Mouse (Mus musculus) lung, postnatal 14 days (tissue): ENCODE measurements around the gene Unc93a2.
"Not testable (repeated sequence)": the region's sequence is repeated elsewhere in the genome, so short reads cannot be mapped to it uniquely, and the experiment has no call there.

Source experiments
- DNase-seq: peaks from one replicate; pipeline ENCODE4 v3.0.0; 2021

The Unc93a2 gene

GRCm38 (mm10) chr17:7385364-7385763, at the start of gene Unc93a2:
Gene Unc93a2, minus strand, starts transcription at chr17:7385464.
- DNase-seq = not testable (repeated sequence)

DNA sequence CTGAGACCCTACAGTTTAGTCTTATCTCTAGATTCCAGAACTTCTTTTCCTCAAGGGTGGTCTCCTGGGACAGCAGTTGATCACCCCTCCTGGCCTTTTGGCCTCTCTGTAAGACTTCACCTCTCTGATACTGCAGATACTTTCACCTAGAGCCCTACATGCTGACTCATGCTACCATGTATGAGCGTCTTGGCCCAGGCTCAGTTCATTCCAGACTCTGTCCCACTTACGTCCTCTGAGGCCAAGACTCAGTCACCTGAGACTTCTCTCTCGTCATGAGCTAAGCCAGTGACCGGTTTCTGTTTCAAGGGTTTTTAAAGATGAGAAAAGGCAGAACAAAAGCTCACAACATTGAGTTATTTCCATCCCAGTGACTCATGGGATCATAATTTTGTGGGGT, 48.9 kb upstream of the Unc93a2 start:
- DNase-seq = not testable (repeated sequence)

GRCm38 (mm10) chr17:7430210-7430631, 45.0 kb upstream of the Unc93a2 start:
- peak; percentile 5 for DNase-seq

DNA sequence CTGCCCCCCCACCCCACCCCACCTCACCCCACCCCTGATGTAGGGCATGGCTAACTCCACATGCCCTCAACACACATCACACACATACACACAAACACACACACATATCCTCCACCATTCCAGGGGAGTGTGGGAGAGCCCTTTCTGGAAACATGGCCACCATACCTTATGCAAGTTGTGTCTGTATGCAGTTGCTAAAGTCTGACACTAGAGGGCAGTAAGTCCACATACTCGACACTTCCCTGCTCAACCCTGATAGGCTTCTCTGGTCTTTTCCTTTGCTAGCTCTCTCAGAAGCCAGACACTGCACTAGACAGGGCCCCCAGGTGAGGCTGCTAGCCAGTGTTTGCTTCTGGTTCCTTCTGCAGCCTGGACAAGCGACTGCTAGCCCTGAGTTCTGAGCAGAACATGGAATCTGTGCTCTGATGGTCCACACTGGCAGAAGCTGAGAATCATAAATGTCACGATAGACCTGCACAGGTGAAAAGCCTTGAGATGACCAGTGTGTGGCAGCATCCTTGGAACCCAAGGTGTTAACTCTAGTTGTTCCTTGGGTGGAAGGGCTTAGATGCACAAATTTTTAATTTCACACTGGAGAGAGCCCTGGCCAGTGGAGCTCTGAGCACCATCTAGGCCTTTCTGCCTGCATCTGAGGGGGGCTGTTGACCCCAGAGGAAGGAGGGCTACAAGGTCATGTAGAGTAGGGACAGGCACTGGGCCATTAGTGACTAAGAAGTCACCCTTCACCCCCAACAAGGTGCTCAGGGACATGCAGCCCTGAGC, 35.1 kb upstream of the Unc93a2 start:
- not testable (repeated sequence) for DNase-seq

DNA sequence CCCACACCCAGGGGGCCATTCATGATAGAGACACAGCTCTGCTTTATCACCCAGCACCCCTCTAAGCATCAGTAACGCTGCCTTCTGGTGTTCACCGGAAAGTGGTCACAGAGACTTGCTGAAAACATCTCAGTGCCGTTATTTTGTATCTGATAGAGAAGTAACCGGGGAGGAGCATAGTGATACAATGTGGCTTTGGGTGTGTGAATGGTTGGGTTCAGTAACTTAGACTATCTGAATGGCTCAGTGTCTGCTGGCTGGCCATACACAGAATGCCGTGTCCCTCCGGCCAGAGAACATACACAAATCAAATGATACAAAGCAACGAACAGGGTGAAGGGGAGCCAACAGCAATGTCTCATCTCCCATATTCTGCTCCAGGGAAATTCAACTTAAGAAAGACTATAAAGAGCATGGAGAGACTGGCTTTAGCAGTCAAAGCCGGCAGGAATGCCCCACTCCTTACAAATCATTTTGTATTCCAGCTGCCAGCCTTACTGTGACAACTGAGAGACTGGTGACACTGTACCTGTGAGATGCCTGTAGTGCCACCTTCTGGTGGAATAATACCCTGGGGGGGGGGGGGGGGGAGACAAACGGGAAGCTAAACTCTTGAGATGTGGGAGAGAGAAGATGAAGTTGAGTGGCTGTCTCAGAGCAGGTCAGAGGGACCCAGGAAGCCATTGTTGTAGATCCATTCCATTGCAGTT, 29.5 kb upstream of the Unc93a2 start:
- DNase-seq = not testable (repeated sequence)

DNA sequence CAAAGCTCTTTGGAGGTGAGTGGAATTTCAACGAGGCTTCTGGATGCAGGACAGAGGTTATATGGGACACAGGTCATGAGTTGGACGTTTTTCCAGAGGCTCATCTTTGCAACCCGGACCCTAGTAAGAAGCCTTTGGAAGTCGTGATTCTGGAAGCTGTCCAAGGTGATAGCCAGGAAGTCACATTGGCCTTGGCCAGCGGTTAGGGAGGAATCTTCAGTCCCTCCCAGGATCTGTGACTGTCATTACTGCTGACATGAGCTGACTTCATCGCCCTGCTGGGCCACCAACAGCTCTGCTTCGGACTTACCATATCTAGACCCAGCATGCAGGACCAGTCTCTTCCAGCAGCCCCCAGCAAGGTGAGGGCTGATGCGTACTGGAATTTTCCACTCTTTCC, 28.1 kb upstream of the Unc93a2 start:
- not testable (repeated sequence) for DNase-seq

DNA sequence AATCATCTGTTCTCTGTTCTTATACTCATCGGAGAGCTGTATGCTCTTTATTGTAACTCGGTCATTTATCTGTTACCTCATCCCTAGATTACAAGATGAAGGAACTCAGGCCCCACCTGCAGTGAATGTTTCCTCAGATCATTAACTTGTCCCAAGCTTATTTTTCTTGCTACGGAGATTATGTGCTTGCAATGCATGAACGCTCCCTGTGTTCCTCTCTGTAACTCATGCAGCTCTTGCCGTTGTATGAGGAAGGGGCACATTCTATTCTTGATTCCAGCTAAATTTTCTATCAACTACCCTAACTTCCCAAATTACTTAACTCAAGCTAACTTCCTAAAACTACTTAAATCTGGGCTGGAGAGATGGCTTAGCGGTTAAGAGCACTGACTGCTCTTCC, 14.5 kb upstream of the Unc93a2 start:
- DNase-seq = not testable (repeated sequence)

DNA sequence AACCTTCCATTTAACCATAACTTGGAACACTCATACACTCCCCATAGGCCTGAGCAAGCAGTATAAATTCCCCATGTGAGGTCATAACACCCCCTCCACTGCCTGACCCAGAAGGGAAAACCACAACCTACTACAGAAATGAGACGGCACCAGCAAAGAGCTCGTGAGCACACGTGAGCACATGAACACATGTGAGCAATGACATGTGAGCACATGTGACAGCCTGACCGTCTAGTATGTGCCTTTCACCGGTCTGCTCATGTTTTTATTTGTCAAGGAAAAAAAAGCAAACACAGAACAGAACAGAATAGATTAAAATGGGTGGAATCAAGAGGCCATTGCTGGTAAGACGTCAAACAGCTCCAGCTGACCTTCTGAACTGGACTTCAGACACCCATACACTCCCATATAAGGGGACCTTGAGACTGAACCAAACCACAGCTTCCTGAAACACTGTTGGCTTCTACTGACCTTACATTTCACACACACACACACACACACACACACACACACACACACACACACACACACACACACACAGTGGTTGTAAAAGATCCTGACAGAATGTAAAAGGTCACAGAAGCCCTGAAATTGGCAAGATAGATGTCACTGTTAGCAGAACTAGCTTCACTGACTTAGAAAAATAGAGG, 13.1 kb upstream of the Unc93a2 start:
- not testable (repeated sequence) for DNase-seq

DNA sequence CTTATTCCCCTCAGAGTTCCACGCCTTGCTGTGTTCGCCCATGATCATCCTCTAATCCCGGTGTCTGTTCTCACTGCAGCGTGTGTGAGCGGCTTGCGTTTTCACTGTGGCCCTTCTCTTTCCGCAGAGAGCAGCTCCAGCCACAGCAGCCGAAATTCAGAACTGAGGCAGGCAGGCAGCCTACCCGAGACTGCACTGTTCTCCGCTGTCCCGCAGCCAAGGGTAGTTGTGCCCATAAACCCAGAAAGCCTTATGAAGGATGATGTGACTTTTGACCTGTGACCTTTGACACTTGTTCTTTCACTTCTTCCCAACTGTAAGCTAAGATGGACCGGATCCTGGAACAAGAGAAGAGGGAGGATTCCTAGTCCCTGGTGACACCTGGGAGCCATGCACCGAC, 11.8 kb upstream of the Unc93a2 start:
- not testable (repeated sequence) for DNase-seq

GRCm38 (mm10) chr17:7396288-7396687, 11.0 kb upstream of the Unc93a2 start:
- DNase-seq = not testable (repeated sequence)

- not testable (repeated sequence) for DNase-seq
Observed at GRCm38 (mm10) chr17:7395671-7396070, 10.4 kb upstream of the Unc93a2 start.

DNA sequence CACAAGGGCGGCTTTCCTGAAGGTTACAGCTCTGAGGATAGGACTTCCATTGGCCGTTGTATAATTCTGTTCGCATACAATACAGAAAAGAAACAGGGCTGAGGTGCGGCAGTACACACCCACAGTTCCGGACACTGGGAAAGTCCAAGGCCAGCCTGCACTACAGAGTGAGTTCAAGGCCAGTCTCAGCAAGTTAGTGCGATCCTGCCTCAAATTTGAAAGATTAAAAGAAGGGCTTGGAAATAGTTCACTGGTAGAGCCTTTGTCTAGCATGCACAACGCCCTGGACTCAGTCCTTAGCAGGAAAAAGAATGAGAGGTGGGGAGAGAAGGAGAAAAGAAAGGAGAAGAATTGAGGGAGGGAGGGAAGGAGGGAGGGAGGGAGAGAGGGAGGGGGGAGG, 9.9 kb upstream of the Unc93a2 start:
- DNase-seq = not testable (repeated sequence)

DNA sequence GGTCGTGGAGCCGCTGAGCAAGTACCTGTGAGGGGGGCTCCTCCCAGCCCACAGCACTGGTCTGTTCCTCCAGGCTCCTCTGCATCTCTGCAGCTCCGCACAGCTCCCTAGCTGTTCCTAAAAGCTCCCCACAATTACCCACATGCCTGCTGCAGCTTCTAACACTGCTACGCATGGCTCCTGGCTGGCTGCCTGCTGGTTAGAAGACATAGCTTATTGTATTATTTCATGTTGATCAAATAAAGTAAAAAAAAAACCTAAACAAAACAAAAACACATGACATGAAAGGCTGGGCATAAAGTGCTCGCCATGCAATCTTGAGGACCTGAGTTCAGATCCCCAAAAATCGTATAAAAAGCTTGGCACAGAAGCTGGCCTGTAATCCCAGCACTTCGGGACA, 4.6 kb upstream of the Unc93a2 start:
- DNase-seq = not testable (repeated sequence)

- not testable (repeated sequence) for DNase-seq
Observed at GRCm38 (mm10) chr17:7388958-7389356, 3.7 kb upstream of the Unc93a2 start.

DNA sequence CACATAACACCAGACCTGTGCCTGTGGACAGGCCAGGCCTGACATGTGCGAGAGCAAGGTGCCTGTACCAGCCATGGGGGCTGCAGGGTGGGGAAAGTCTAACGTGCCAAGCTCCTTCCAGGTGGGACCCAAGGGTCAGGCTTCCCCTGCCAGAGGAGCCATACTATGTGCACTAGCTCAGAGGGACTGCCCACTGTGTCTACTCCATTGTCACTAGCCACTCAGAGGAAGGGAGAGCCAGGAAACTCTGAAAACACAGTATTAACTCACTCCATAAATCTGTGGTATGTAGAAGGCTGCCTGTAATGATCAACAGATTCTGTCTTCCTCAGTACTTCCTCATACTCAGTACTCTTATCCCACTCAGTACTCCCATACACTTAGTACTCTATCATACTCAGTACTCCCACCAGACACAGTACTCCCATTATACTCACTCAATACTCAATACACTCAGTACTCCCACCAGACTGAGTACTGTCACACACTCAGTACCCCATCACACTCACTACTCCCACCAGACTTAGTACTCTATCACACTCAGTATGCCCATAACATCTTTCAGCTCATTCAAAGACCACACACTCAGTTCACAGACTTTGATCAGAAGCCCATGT, 3.2 kb upstream of the Unc93a2 start:
- not testable (repeated sequence) for DNase-seq

DNA sequence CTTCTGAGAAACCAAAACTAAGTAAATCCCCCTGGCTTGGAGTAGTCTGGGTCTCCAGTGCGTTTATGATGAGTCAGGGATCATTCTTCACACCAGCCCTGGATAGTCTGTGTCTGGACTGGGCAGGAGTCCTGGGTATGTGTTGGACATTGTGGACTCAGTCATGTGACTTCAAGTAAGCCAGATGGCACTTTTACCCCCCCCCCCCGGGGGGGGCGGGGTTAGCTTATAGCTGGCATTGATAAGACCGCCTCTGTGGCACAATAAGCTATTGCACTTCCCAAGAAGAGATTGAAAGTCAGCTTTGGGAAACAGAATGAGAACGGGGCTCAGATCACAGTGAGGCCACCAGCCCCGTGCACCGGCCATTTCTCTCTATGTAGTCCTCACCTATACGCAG, 752 bp upstream of the Unc93a2 start:
- DNase-seq = not testable (repeated sequence)

DNA sequence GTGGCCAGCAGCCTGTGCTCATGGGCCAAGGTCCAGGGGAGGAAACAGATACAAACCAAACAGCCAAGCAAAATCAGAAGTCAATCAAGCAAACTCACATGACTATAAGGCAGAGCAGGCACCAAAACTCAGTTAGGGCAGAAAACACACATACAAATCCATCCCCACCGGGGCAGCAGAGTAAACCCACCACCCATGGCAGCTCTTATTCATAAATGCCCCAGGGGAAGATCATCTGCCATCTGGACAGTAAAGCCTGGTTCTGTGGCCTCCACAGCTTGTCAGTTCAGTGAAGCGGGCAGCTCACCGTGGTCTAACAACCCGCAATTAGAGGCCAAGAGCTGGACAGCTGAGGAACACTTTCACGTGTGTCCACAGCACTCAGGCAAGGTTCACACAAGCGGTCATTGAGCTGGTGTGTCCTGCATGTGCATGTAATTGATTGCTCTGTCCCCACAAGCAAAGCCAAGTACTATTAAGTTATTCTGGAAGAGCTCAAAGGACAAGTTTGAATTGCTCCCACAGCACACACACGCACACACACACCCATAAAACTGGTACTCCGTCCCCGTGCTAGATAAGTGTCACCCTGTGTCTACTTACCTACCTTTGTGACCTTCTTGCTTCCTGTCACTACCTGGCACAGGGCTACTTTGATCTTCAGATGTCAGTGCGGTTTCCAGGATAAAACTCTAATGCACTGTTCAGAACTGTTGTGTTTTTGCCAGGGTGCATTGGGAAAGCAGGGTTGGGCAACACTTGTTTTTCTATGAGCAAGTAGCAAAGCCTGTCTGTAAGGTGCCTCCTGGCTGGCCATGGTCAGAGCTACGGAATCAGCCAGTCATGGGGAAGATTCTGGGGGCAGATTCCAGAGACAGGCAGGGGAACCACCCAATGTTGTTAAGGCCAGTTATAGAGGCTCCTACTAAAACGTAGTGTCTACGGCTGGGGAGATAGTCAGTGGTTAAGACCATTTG, 1.8 kb downstream of the Unc93a2 start:
- DNase-seq = not testable (repeated sequence)

DNA sequence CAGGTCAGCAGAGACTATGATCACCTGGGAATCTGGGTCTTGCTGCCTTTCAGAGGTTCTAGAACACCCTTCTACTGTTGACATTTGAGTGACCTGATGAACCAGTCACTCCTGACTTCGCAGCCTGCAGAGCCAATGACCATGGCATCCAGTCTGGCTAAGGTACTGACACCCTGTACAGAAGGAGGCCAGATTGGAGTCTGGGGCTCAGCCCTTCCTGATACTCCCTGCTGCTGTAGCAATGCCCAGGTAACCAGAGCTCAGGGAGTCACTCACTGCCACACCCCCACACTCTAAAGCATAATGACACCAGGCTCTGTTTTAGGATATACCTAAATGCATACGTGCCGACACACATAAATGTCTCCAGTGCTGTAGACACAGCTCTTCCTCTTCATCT, 2.6 kb downstream of the Unc93a2 start:
- not testable (repeated sequence) for DNase-seq

DNA sequence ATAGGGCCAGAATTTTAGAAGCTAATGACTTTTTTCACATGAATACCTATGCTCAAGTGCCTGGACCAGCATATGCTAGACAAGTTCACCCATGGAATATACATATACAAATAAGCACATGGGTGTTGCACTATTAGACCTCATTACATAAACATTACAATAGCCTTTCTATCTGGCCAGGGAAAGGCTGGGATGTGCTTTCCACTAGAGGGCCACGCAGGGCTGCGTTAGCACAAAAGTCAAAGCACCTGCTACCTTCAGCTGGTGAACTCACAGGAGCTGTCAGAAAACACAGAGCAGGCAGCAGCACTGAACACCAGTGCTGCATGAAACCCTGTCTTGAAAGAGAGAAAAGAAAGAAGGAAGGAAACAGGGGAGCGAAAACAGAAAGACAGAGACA, 7.4 kb downstream of the Unc93a2 start:
- DNase-seq = not testable (repeated sequence)

GRCm38 (mm10) chr17:7376951-7377700, 8.1 kb downstream of the Unc93a2 start:
- DNase-seq = not testable (repeated sequence)

DNA sequence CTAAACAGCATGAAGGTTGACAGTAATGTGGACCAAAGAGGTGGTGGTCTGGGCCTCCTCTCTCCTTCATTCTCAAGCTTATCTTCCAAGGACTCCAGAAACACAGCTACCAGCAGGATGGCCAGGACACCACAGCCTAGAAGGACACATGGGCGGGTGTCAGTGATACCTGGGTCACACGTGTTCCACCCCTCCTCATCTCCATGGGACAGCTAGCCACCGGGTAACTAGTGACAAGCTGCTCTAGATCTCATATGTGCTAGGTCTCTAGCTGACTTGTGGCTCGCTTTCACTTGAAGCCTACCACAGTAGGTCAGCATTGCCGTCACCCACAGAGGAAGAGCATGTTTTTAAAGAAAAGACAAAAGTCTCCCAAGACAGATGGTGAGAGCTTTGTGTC, 13.4 kb downstream of the Unc93a2 start, which contains the start of gene Gm49630:
Gene Gm49630 (minus strand): TSS at position 101 of the 400 bp plus-strand sequence.
- DNase-seq = not testable (repeated sequence)
